Mouse (Mus musculus) forebrain, postnatal 0 days (tissue): ENCODE measurements around the gene Hes2. TPM values are rescaled to one million over a fixed set of nuclear protein-coding genes. Genes with fewer than 3 reads are reported as not detected.

Experiments
- ATAC-seq: fragments of 200-750 bp; cut with Nextera tagmentation; 2 replicates; pipeline ENCODE4 v1.8.0; 2017; ENCODE audit warnings: mild to moderate bottlenecking, moderate library complexity
- DNase-seq: peaks from one replicate; pipeline ENCODE4 v3.0.0-alpha.2; 2015
- H3K27ac ChIP-seq: fragments of 300-500 bp; sonication (generic); 2 replicates; pipeline ENCODE4 v1.5.1; 2014; ENCODE audit warnings: low read depth, mild to moderate bottlenecking, antibody characterized with exemption, low read length, moderate library complexity, mixed read lengths
- H3K27me3 ChIP-seq: fragments of 300-500 bp; sonication (generic); 2 replicates; pipeline ENCODE4 v1.6.1; 2014; ENCODE audit warnings: mild to moderate bottlenecking, low read length, mixed read lengths; ENCODE audit not compliant: insufficient read depth
- H3K36me3 ChIP-seq: fragments of 300-500 bp; sonication (generic); 2 replicates; pipeline ENCODE4 v1.6.1; 2014; ENCODE audit warnings: mild to moderate bottlenecking, moderate library complexity; ENCODE audit not compliant: insufficient read depth
- H3K4me1 ChIP-seq: fragments of 300-500 bp; sonication (generic); 2 replicates; pipeline ENCODE4 v1.6.1; 2014; ENCODE audit warnings: antibody characterized with exemption; ENCODE audit not compliant: insufficient read depth
- H3K4me2 ChIP-seq: fragments of 300-500 bp; sonication (generic); 2 replicates; pipeline ENCODE4 v1.6.1; 2014; ENCODE audit warnings: low read depth, mild to moderate bottlenecking, moderate library complexity
- H3K4me3 ChIP-seq: fragments of 300-500 bp; sonication (generic); 2 replicates; pipeline ENCODE4 v1.5.1; 2014; ENCODE audit warnings: low read depth, low read length, mixed read lengths
- H3K9ac ChIP-seq: fragments of 300-500 bp; sonication (generic); 2 replicates; pipeline ENCODE4 v1.6.1; 2014; ENCODE audit warnings: mild to moderate bottlenecking
- H3K9me3 ChIP-seq: fragments of 300-500 bp; sonication (generic); 2 replicates; pipeline ENCODE4 v1.6.1; 2016; ENCODE audit warnings: low read length
- CTCF ChIP-seq: sonication (generic); IDR thresholded peaks from 2 replicates; pipeline ENCODE4 v1.5.1; 2016; ENCODE audit warnings: antibody characterized with exemption, control low read depth, low read depth
- WGBS: fragments of 180-500 bp; shearing (Covaris S2); extraction: QIAGEN DNeasy Blood & Tissue Kit; methylation state at CpG from one replicate; pipeline ENCODE4 v1.1.7; 2014; 5-methylcytosine and 5-hydroxymethylcytosine counted together
- polyA plus RNA-seq: library from polyadenylated mRNA; unstranded; fragments of >200 nt; fragmentation: Nextera tagmentation; extraction: Ambion mirVana; gene quantifications from 2 replicates; pipeline ENCODE4 v1.2.1, GENCODE M21; 2015
- total RNA-seq: library from RNA; depleted of rRNA; stranded (reverse); fragments of >200 nt; gene quantifications from 2 replicates; pipeline ENCODE4 v1.2.3, GENCODE M21; 2014; rRNA removed

The Hes2 gene
- total and polyA plus RNA-seq, 2 experiments from 2014 or later: not detected

DNA sequence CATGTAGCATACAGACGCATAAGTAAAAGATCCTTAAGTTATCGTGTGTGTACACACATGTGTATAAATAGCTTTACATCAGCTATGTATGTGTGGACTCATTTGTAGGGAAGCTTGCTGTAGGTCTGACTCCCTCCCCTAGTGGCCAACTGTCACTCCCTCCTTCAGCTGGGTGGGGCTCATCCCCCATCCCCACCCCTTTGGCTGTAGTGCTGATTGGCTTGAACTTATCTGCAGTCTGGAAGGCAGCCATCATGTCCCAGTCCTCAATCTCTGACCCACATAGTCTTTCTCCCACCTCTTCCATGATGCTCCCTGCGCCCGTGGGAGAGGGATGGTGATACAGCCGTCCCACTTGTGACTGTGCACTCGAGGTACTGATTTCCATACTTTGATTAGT is 46.0 kb downstream of the Hes2 start:
- Histone ChIP-seq H3K27ac (no peak overlapping the region), H3K4me2 (no peak overlapping the region), H3K9me3 (no peaks in the 10 kb centered on the region), H3K36me3 (peaks cover 5% of the 10 kb centered on the region; the same call in 1 of the 2 replicates), H3K27me3 (no peaks in the 10 kb centered on the region), H3K9ac (no peak overlapping the region), H3K4me1 (peaks cover 16% of the 10 kb centered on the region), H3K4me3 (no peak overlapping the region)
- WGBS: 89% methylated on average over 6 of the region's 6 CpGs
- peak; percentile 20; the same call in 1 of the 2 replicates for TF ChIP-seq CTCF
- ATAC-seq (no peak), DNase-seq (no peak)

DNA sequence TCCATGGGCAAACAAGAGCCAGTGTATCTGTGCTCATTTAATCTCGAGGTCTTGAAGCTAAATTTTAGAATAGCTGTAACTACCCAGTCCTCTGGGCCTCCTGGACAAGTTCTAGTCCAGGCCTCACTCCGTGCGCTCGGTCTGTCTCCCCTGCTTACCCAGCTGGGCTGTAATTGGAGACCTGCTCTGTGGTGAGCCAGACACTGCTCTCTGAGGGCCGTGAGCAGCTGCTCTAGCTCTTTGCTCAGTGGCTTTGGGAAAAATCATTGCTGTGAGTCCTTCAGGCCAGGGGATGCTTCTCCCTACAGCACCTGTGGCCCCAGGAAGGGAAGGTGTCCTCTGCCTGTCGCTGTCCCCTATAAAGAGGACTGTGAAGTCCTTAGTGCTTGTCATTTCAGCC is 47.5 kb downstream of the Hes2 start:
- Histone ChIP-seq H3K4me3 (no peak overlapping the region), H3K4me2 (no peak overlapping the region), H3K9me3 (no peaks in the 10 kb centered on the region), H3K27me3 (no peaks in the 10 kb centered on the region), H3K4me1 (peaks cover 16% of the 10 kb centered on the region), H3K36me3 (peaks cover 5% of the 10 kb centered on the region), H3K9ac (no peak overlapping the region), H3K27ac (no peak overlapping the region)
- no peak for DNase-seq
- 75% methylated on average over 6 of the region's 6 CpGs for WGBS
- TF ChIP-seq CTCF: no peak
- ATAC-seq: no peak

DNA sequence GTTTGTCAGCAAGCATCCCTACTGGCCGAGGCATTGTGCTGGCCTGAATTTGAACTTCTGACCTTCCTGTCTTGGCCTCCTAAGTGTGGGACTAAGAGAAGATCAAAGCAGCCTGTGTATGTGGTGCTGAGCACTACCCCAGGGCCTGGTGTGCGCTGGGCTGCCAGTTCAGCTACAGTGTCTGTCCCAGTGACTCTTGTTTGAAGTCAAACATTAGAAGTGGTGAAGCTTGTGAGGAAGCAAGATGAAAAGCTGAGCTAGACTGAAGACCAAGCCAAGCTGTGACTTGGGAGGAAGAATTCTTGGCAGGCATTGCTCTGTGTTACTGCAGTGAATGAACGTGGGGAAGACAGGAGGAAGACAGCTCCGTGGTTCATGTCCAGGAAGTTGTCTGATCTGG is 51.0 kb downstream of the Hes2 start:
- H3K4me1 ChIP-seq: peaks cover 4% of the 10 kb centered on the region; the same call in 1 of the 2 replicates
- H3K9me3 ChIP-seq: no peaks in the 10 kb centered on the region
- H3K4me2 ChIP-seq: no peak overlapping the region
- no peaks in the 10 kb centered on the region for H3K27me3 ChIP-seq
- H3K36me3 ChIP-seq: peaks cover 5% of the 10 kb centered on the region
- no peak overlapping the region for H3K9ac ChIP-seq
- no peak overlapping the region for H3K27ac ChIP-seq
- WGBS: 61% methylated on average over 4 of the region's 4 CpGs
- TF ChIP-seq CTCF: no peak
- H3K4me3 ChIP-seq: no peak overlapping the region
- no peak for DNase-seq
- no peak for ATAC-seq

Other genes starting within 250 kb of the Hes2 start
- 72.2 and 75.2 TPM in 2 replicates for gene Dnajc11, start 225.2 kb upstream of the Hes2 start, total RNA-seq
- 62.0 and 72.3 TPM in 2 replicates for gene Dnajc11, start 225.2 kb upstream of the Hes2 start, polyA plus RNA-seq
- gene Thap3, start 169.9 kb upstream of the Hes2 start, total RNA-seq: 19.7 and 22.3 TPM in 2 replicates
- 48.8 and 52.2 TPM in 2 replicates for gene Thap3, start 169.9 kb upstream of the Hes2 start, polyA plus RNA-seq
- 15.7 and 17.1 TPM in 2 replicates for gene Phf13, start 162.6 kb upstream of the Hes2 start, total RNA-seq
- 11.0 and 17.2 TPM in 2 replicates for gene Phf13, start 162.6 kb upstream of the Hes2 start, polyA plus RNA-seq
- gene Klhl21, start 150.1 kb upstream of the Hes2 start, total RNA-seq: 5.0 and 8.1 TPM in 2 replicates
- gene Klhl21, start 150.1 kb upstream of the Hes2 start, polyA plus RNA-seq: 2.6 and 3.4 TPM in 2 replicates
- 10.5 and 10.9 TPM in 2 replicates for gene Zbtb48, start 131.2 kb upstream of the Hes2 start, total RNA-seq
- gene Zbtb48, start 131.2 kb upstream of the Hes2 start, polyA plus RNA-seq: 13.5 and 14.2 TPM in 2 replicates
- gene Tas1r1, start 120.3 kb upstream of the Hes2 start, total RNA-seq: 0.54 and 1.00 TPM in 2 replicates
- gene Tas1r1, start 120.3 kb upstream of the Hes2 start, polyA plus RNA-seq: 1.1 and 1.5 TPM in 2 replicates
- 26.9 and 31.8 TPM in 2 replicates for gene Nol9, start 119.5 kb upstream of the Hes2 start, total RNA-seq
- gene Nol9, start 119.5 kb upstream of the Hes2 start, polyA plus RNA-seq: 14.9 and 20.1 TPM in 2 replicates
- 16.6 and 18.6 TPM in 2 replicates for gene Plekhg5, start 86.4 kb upstream of the Hes2 start, total RNA-seq
- gene Plekhg5, start 86.4 kb upstream of the Hes2 start, polyA plus RNA-seq: 9.2 and 12.8 TPM in 2 replicates
- 1.4 TPM in 1 of 2 replicates, not detected in the other for gene Tnfrsf25, start 42.9 kb upstream of the Hes2 start, total RNA-seq
- 0.19 and 0.30 TPM in 2 replicates for gene Tnfrsf25, start 42.9 kb upstream of the Hes2 start, polyA plus RNA-seq
- gene Espn, start 6.5 kb upstream of the Hes2 start, total RNA-seq: 0.08 and 0.71 TPM in 2 replicates
- gene Espn, start 6.5 kb upstream of the Hes2 start, polyA plus RNA-seq: 0.50 and 0.69 TPM in 2 replicates
- 191 and 193 TPM in 2 replicates for gene Acot7, start 19.3 kb downstream of the Hes2 start, total RNA-seq
- gene Acot7, start 19.3 kb downstream of the Hes2 start, polyA plus RNA-seq: 411 and 466 TPM in 2 replicates
- gene Gpr153, start 115.4 kb downstream of the Hes2 start, total RNA-seq: 53.3 and 71.4 TPM in 2 replicates
- 8.2 and 11.4 TPM in 2 replicates for gene Gpr153, start 115.4 kb downstream of the Hes2 start, polyA plus RNA-seq
- 0.57 TPM in 1 of 2 replicates, not detected in the other for gene Hes3, start 132.8 kb downstream of the Hes2 start, total RNA-seq
- 0.13 TPM in 1 of 2 replicates, not detected in the other for gene Hes3, start 132.8 kb downstream of the Hes2 start, polyA plus RNA-seq
- gene Icmt, start 138.4 kb downstream of the Hes2 start, total RNA-seq: 24.4 and 28.5 TPM in 2 replicates
- gene Icmt, start 138.4 kb downstream of the Hes2 start, polyA plus RNA-seq: 9.8 and 12.7 TPM in 2 replicates
- 2.6 and 4.4 TPM in 2 replicates for gene Rnf207, start 160.1 kb downstream of the Hes2 start, total RNA-seq
- gene Rnf207, start 160.1 kb downstream of the Hes2 start, polyA plus RNA-seq: 2.7 and 4.2 TPM in 2 replicates
- gene Rpl22, start 166.9 kb downstream of the Hes2 start, total RNA-seq: 313 and 387 TPM in 2 replicates
- 176 and 212 TPM in 2 replicates for gene Rpl22, start 166.9 kb downstream of the Hes2 start, polyA plus RNA-seq
- 60.0 and 76.0 TPM in 2 replicates for gene Chd5, start 179.8 kb downstream of the Hes2 start, total RNA-seq
- 35.2 and 57.8 TPM in 2 replicates for gene Chd5, start 179.8 kb downstream of the Hes2 start, polyA plus RNA-seq